Comparison of ENCODE assay signal across 10 mouse cellular contexts in the genomic region with DNA sequence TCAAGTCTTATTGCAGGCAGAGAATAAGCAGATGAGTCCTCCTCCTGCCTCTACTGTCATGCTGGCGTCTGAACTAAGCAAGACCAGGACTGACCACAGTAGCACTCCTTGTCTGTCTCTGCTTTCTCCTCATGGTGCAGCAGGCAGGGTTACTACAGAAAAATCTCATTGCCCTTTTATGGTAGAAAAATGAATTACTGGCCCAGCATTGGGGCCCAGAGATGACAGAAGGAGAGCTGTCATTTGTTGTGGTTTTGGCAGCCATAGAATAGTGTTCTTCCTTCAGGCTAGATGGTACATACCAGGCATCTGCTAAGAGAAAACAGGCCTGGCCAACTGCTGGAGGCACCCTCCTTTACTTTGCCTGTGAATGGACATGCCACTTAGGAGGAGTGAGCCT. TPM values are rescaled to one million over a fixed set of nuclear protein-coding genes. Genes with fewer than 3 reads are reported as not detected.
DNase-seq lines count a peak whose midpoint lies in the region; ATAC-seq lines count a peak whose summit lies in the region.
"Had no signal": no experiment of that assay in that cellular context is flagged by ENCODE, and none has a peak within 500 bp of the region (broad histone marks: within the 10 kb centered on the region; RNA-seq: fewer than 3 reads in every experiment).

No protein-coding gene starts in this region.

- no peaks in the 10 kb centered on the region for H3K27me3 ChIP-seq in erythroblast, embryonic 14.5 days (ENCODE audit: control insufficient read depth)
- no peaks in the 10 kb centered on the region for H3K27me3 ChIP-seq in kidney, embryonic 16.5 days (ENCODE audit: insufficient read depth, low read length)

- H3K4me3 ChIP-seq in erythroblast, embryonic 14.5 days (replicated peaks) = peak overlapping the region; percentile 10
- H3K4me3 ChIP-seq in kidney, embryonic 16.5 days (ENCODE audit: low read length) = no peak overlapping the region

- H3K4me1 ChIP-seq in erythroblast, embryonic 14.5 days (ENCODE audit: control insufficient read depth) = peaks cover 97% of the 10 kb centered on the region
- H3K4me1 ChIP-seq in kidney, embryonic 16.5 days (ENCODE audit: insufficient read depth, low read length) = peaks cover 6% of the 10 kb centered on the region; the same call in 1 of the 2 replicates

- no peaks in the 10 kb centered on the region for H3K9me3 ChIP-seq in erythroblast, embryonic 14.5 days (ENCODE audit: control insufficient read depth, low read length)
- no peaks in the 10 kb centered on the region for H3K9me3 ChIP-seq in kidney, embryonic 16.5 days (ENCODE audit: low read length)

- H3K27ac ChIP-seq in kidney, embryonic 16.5 days (ENCODE audit: low read length) = peak overlapping the region; percentile 50; the same call in 1 of the 2 replicates

- H3K9ac ChIP-seq in kidney, embryonic 16.5 days (replicated peaks; ENCODE audit: low read length) = no peak overlapping the region

- no peak overlapping the region for H3K4me2 ChIP-seq in kidney, embryonic 16.5 days (replicated peaks; ENCODE audit: low read depth, low read length)

- no peak for DNase-seq in kidney, postnatal 4 days
- DNase-seq in NIH3T3 (ENCODE audit: low read depth) = peak; percentile 58
- DNase-seq in spleen, postnatal 4 days (ENCODE audit: low spot score in 2 of 2) = no peak
- no peak for DNase-seq in spleen, adult 12 weeks (ENCODE audit: low spot score)
- DNase-seq: spleen, adult 18-20 months had no signal

- 71% methylated on average over 1 of the region's 1 CpGs for WGBS in kidney, embryonic 16.5 days

- H3K36me3 ChIP-seq in erythroblast, embryonic 14.5 days (ENCODE audit: control insufficient read depth) = peaks cover 76% of the 10 kb centered on the region
- H3K36me3 ChIP-seq in kidney, embryonic 16.5 days (ENCODE audit: insufficient read depth, low read length) = peaks cover 32% of the 10 kb centered on the region; the same call in 1 of the 2 replicates

- no peak; the same call in 1 of the 2 replicates for ATAC-seq in erythroblast, adult 5-6 weeks (replicated peaks; ENCODE audit: low FRiP score, poor library complexity, severe bottlenecking)
- no peak for ATAC-seq in kidney, embryonic 16.5 days (ENCODE audit: low FRiP score, low TSS enrichment)
- peak; percentile 7; the same call in 1 of the 2 replicates for ATAC-seq in megakaryocyte progenitor cell, adult 5-6 weeks (replicated peaks; ENCODE audit: poor library complexity)
- ATAC-seq: CD4-positive, CD25-positive, alpha-beta regulatory T cell, adult 4 months had no signal

RNA-seq across cellular contexts. Expression of a gene that starts 55.0 kb away (rescaled TPM):
- polyA plus RNA-seq in erythroblast, embryonic 14.5 days (2012) = 2.4 and 2.9 TPM in 2 replicates
- 10.4 and 19.9 TPM in 2 replicates for total RNA-seq in erythroblast, adult 5-6 weeks (2015; ENCODE audit: low replicate concordance)
- 31.5 and 53.4 TPM in 2 replicates for total RNA-seq in erythroblast, adult 5-6 weeks (2017; ENCODE audit: low replicate concordance)
- polyA plus RNA-seq in kidney, embryonic 16.5 days (2015; fragmentation: Nextera tagmentation; extraction: Ambion mirVana) = 39.4 and 46.2 TPM in 2 replicates
- total RNA-seq in megakaryocyte progenitor cell, adult 5-6 weeks (2015) = 43.8 and 53.6 TPM in 2 replicates
- 38.2 and 40.9 TPM in 2 replicates for total RNA-seq in megakaryocyte progenitor cell, adult 5-6 weeks (2017)
